Mouse (Mus musculus): ENCODE results near the gene Hmcn2. TPM values are rescaled to one million over a fixed set of nuclear protein-coding genes. Genes with fewer than 3 reads are reported as not detected.

The Hmcn2 gene
- polyA plus RNA-seq, 1 experiment from 2014 or later = 0.10 TPM

Other genes starting within 250 kb of the Hmcn2 start
- 10.8 and 11.5 TPM in 2 replicates for gene Fnbp1, start 172.4 kb upstream of the Hmcn2 start, polyA plus RNA-seq (2014; fragmentation: Nextera tagmentation; extraction: Ambion mirVana)
- gene Gpr107, start 162.1 kb upstream of the Hmcn2 start, polyA plus RNA-seq (2014; fragmentation: Nextera tagmentation; extraction: Ambion mirVana) = 26.5 and 27.8 TPM in 2 replicates
- 64.3 and 67.4 TPM in 2 replicates for gene Ncs1, start 68.6 kb upstream of the Hmcn2 start, polyA plus RNA-seq (2014; fragmentation: Nextera tagmentation; extraction: Ambion mirVana)
- 9.6 and 10.3 TPM in 2 replicates for gene Ass1, start 155.8 kb downstream of the Hmcn2 start, polyA plus RNA-seq (2014; fragmentation: Nextera tagmentation; extraction: Ambion mirVana)